Mouse (Mus musculus) lung, adult 2 months (tissue): ENCODE data around the gene Rtn1.

Experiments used
- CTCF ChIP-seq: fragments of 200-500 bp; IDR thresholded peaks from 2 replicates; pipeline ENCODE4 v1.5.1; 2011; ENCODE audit warnings: mild to moderate bottlenecking, low read length, control low read depth; ENCODE audit not compliant: insufficient read depth
- POLR2A ChIP-seq: fragments of 200-500 bp; IDR thresholded peaks from 2 replicates; pipeline ENCODE4 v1.6.1; 2011; ENCODE audit warnings: low read depth, mild to moderate bottlenecking, control low read depth, low read length, borderline replicate concordance; ENCODE audit errors: extremely low read depth

GRCm38 (mm10) chr12:72393046-72393805 is 15.6 kb downstream of the Rtn1 start:
- TF ChIP-seq CTCF (no peak), POLR2A (no peak)
